Mouse (Mus musculus): Measurements from ENCODE around the gene Ifnar1. TPM values are rescaled to one million over a fixed set of nuclear protein-coding genes. Genes with fewer than 3 reads are reported as not detected.

The Ifnar1 gene
- polyA plus RNA-seq, 1 experiment from 2014 or later: 55.9 TPM

- 62% methylated on average over 8 of the region's 8 CpGs for WGBS
- Histone ChIP-seq H3K9ac (replicated peaks; ENCODE audit: low read depth, low read length) (no peak overlapping the region), H3K27me3 (replicated peaks; ENCODE audit: control insufficient read depth, insufficient read depth, low read length) (no peaks in the 10 kb centered on the region), H3K4me3 (replicated peaks; ENCODE audit: low read length) (no peak overlapping the region), H3K36me3 (ENCODE audit: control insufficient read depth, insufficient read depth) (no peaks in the 10 kb centered on the region), H3K9me3 (ENCODE audit: control insufficient read depth, low read length) (no peaks in the 10 kb centered on the region), H3K27ac (ENCODE audit: low read length) (no peak overlapping the region), H3K4me2 (ENCODE audit: low read length) (no peak overlapping the region), H3K4me1 (replicated peaks; ENCODE audit: control insufficient read depth, insufficient read depth, low read length) (no peaks in the 10 kb centered on the region)
- no peak for ATAC-seq
Observed at GRCm38 (mm10) chr16:91446778-91447511, 38.1 kb upstream of the Ifnar1 start.

GRCm38 (mm10) chr16:91447512-91447900 is 37.5 kb upstream of the Ifnar1 start:
- ATAC-seq: no peak
- WGBS: 72% methylated on average over 6 of the region's 6 CpGs

GRCm38 (mm10) chr16:91448088-91448487 is 37.0 kb upstream of the Ifnar1 start:
- Histone ChIP-seq H3K27ac (ENCODE audit: low read length) (no peak overlapping the region), H3K9ac (replicated peaks; ENCODE audit: low read depth, low read length) (no peak overlapping the region), H3K4me3 (replicated peaks; ENCODE audit: low read length) (no peak overlapping the region), H3K9me3 (ENCODE audit: control insufficient read depth, low read length) (no peaks in the 10 kb centered on the region), H3K27me3 (replicated peaks; ENCODE audit: control insufficient read depth, insufficient read depth, low read length) (no peaks in the 10 kb centered on the region), H3K4me2 (ENCODE audit: low read length) (no peak overlapping the region), H3K36me3 (ENCODE audit: control insufficient read depth, insufficient read depth) (no peaks in the 10 kb centered on the region), H3K4me1 (replicated peaks; ENCODE audit: control insufficient read depth, insufficient read depth, low read length) (no peaks in the 10 kb centered on the region)
- WGBS: 96% methylated on average over 5 of the region's 5 CpGs
- ATAC-seq: no peak

More at GRCm38 (mm10) chr16:91447512-91447900, 37.5 kb upstream of the Ifnar1 start:
- Histone ChIP-seq H3K36me3 (ENCODE audit: control insufficient read depth, insufficient read depth) (no peaks in the 10 kb centered on the region), H3K4me3 (replicated peaks; ENCODE audit: low read length) (no peak overlapping the region), H3K9ac (replicated peaks; ENCODE audit: low read depth, low read length) (no peak overlapping the region), H3K27ac (ENCODE audit: low read length) (no peak overlapping the region), H3K27me3 (replicated peaks; ENCODE audit: control insufficient read depth, insufficient read depth, low read length) (no peaks in the 10 kb centered on the region), H3K4me2 (ENCODE audit: low read length) (no peak overlapping the region), H3K4me1 (replicated peaks; ENCODE audit: control insufficient read depth, insufficient read depth, low read length) (no peaks in the 10 kb centered on the region), H3K9me3 (ENCODE audit: control insufficient read depth, low read length) (no peaks in the 10 kb centered on the region)

DNA sequence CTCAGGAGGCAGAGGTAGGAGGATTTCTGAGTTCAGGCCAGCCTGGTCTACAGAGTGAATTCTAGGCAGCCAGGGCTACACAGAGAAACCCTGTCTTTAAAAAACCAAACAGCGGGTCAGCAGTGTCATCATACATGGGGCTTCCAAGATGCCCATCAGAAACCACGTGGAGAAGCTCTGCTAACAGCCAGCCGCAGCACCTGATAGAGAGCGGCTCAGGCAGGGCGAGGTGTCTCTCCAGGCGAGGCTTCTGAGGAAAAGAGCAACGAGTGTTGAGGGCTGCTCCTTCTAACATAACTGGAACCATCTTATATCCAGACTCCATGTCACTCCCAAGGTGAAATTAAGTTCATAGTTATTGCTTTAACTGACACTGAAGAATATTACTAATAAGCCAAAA is 36.1 kb upstream of the Ifnar1 start:
- H3K4me1 ChIP-seq (replicated peaks; ENCODE audit: control insufficient read depth, insufficient read depth, low read length): no peaks in the 10 kb centered on the region
- no peaks in the 10 kb centered on the region for H3K27me3 ChIP-seq (replicated peaks; ENCODE audit: control insufficient read depth, insufficient read depth, low read length)
- ATAC-seq: no peak
- H3K36me3 ChIP-seq (ENCODE audit: control insufficient read depth, insufficient read depth): no peaks in the 10 kb centered on the region
- no peak overlapping the region for H3K4me2 ChIP-seq (ENCODE audit: low read length)
- no peak overlapping the region for H3K4me3 ChIP-seq (replicated peaks; ENCODE audit: low read length)
- WGBS: 85% methylated on average over 7 of the region's 7 CpGs
- H3K27ac ChIP-seq (ENCODE audit: low read length): no peak overlapping the region
- no peak overlapping the region for H3K9ac ChIP-seq (replicated peaks; ENCODE audit: low read depth, low read length)
- H3K9me3 ChIP-seq (ENCODE audit: control insufficient read depth, low read length): no peaks in the 10 kb centered on the region

DNA sequence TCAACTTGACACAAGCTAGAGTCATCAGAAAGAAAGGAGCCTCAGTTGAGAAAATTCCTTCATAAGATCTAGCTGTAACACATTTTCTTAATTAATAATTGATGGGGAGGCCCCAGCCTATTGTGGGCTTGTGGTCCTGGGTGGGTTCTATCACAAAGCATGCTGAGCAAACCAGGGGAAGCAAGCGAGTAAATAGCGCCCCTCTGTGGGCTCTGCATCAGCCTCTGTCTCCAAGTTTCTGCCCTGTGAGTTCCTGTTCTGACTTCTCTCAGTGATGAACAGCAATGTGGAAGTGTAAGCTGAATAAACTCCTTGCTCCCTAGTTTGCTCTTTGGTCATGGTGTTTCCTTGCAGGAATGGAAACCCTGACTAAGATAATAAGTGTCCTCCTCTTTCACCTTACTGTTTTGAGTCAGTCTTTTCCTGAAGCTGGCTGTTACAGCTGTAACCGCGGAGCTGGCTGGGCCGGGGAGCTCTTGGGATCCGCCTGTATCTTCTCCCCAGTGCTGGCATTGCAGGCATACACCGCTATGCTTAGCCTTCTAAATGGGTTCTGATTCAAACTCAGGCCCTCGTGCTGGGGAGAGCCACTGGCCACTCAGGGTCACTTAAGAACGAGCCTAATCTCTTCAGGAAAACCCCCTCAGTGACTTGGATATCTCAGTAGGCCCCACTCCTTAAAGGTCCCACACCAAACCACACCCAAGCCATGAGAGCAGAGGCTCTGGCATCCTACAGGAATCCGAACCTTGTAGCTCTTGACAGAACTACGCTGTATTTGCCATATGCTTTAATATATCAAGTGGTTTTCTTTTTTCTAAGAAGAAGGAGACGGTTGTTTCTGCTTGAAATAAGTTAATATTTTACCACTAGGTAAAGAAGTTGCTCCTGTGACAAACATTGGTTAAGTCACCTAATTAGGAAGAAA is 34.6 kb upstream of the Ifnar1 start:
- 85% methylated on average over 12 of the region's 12 CpGs for WGBS
- no peaks in the 10 kb centered on the region for H3K4me1 ChIP-seq (replicated peaks; ENCODE audit: control insufficient read depth, insufficient read depth, low read length)
- H3K4me2 ChIP-seq (ENCODE audit: low read length): no peak overlapping the region
- no peak overlapping the region for H3K27ac ChIP-seq (ENCODE audit: low read length)
- H3K36me3 ChIP-seq (ENCODE audit: control insufficient read depth, insufficient read depth): no peaks in the 10 kb centered on the region
- H3K9me3 ChIP-seq (ENCODE audit: control insufficient read depth, low read length): no peaks in the 10 kb centered on the region
- no peak overlapping the region for H3K9ac ChIP-seq (replicated peaks; ENCODE audit: low read depth, low read length)
- no peaks in the 10 kb centered on the region for H3K27me3 ChIP-seq (replicated peaks; ENCODE audit: control insufficient read depth, insufficient read depth, low read length)
- H3K4me3 ChIP-seq (replicated peaks; ENCODE audit: low read length): no peak overlapping the region
- no peak for ATAC-seq

- Histone ChIP-seq H3K9me3 (ENCODE audit: control insufficient read depth, low read length) (no peaks in the 10 kb centered on the region), H3K27me3 (replicated peaks; ENCODE audit: control insufficient read depth, insufficient read depth, low read length) (no peaks in the 10 kb centered on the region), H3K4me2 (ENCODE audit: low read length) (no peak overlapping the region), H3K27ac (ENCODE audit: low read length) (no peak overlapping the region), H3K4me3 (replicated peaks; ENCODE audit: low read length) (no peak overlapping the region), H3K9ac (replicated peaks; ENCODE audit: low read depth, low read length) (no peak overlapping the region), H3K36me3 (ENCODE audit: control insufficient read depth, insufficient read depth) (no peaks in the 10 kb centered on the region), H3K4me1 (replicated peaks; ENCODE audit: control insufficient read depth, insufficient read depth, low read length) (no peaks in the 10 kb centered on the region)
- no peak for ATAC-seq
- 76% methylated on average over 2 of the region's 2 CpGs for WGBS
Observed at GRCm38 (mm10) chr16:91451949-91452348, 33.1 kb upstream of the Ifnar1 start.

GRCm38 (mm10) chr16:91452363-91452896 is 32.6 kb upstream of the Ifnar1 start:
- WGBS: 69% methylated on average over 6 of the region's 6 CpGs

GRCm38 (mm10) chr16:91455868-91456267 is 29.2 kb upstream of the Ifnar1 start:
- Histone ChIP-seq H3K9ac (replicated peaks; ENCODE audit: low read depth, low read length) (no peak overlapping the region), H3K4me3 (replicated peaks; ENCODE audit: low read length) (no peak overlapping the region), H3K27ac (ENCODE audit: low read length) (no peak overlapping the region), H3K36me3 (ENCODE audit: control insufficient read depth, insufficient read depth) (no peaks in the 10 kb centered on the region), H3K9me3 (ENCODE audit: control insufficient read depth, low read length) (no peaks in the 10 kb centered on the region), H3K27me3 (replicated peaks; ENCODE audit: control insufficient read depth, insufficient read depth, low read length) (no peaks in the 10 kb centered on the region), H3K4me2 (ENCODE audit: low read length) (no peak overlapping the region), H3K4me1 (replicated peaks; ENCODE audit: control insufficient read depth, insufficient read depth, low read length) (no peaks in the 10 kb centered on the region)
- no peak for ATAC-seq
- 70% methylated on average over 4 of the region's 4 CpGs for WGBS

More at GRCm38 (mm10) chr16:91452363-91452896, 32.6 kb upstream of the Ifnar1 start:
- Histone ChIP-seq H3K9ac (replicated peaks; ENCODE audit: low read depth, low read length) (no peak overlapping the region), H3K27ac (ENCODE audit: low read length) (no peak overlapping the region), H3K36me3 (ENCODE audit: control insufficient read depth, insufficient read depth) (no peaks in the 10 kb centered on the region), H3K4me1 (replicated peaks; ENCODE audit: control insufficient read depth, insufficient read depth, low read length) (no peaks in the 10 kb centered on the region), H3K4me2 (ENCODE audit: low read length) (no peak overlapping the region), H3K27me3 (replicated peaks; ENCODE audit: control insufficient read depth, insufficient read depth, low read length) (no peaks in the 10 kb centered on the region), H3K9me3 (ENCODE audit: control insufficient read depth, low read length) (no peaks in the 10 kb centered on the region), H3K4me3 (replicated peaks; ENCODE audit: low read length) (no peak overlapping the region)
- ATAC-seq: no peak

DNA sequence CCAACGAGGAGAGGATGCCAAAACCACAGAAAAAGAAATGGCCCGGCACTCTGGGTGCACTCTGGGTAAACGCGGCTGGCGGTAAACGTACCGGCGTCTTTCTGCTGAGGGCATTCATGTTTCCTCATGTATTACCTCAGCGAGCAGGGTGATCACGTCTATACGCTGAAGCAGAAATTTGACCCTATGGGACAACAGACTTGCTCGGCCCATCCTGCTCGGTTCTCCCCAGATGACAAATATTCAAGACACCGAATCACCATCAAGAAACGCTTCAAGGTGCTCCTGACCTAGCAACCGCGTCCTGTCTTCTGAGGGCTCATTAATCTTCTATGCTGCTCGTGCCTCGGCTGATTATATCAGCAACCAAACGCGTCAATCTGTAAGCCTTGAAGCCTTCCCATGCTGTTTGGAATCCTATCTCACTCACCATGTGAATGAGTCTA is 26.7 kb upstream of the Ifnar1 start:
- Histone ChIP-seq H3K27me3 (replicated peaks; ENCODE audit: control insufficient read depth, insufficient read depth, low read length) (no peaks in the 10 kb centered on the region), H3K27ac (ENCODE audit: low read length) (no peak overlapping the region), H3K4me3 (replicated peaks; ENCODE audit: low read length) (no peak overlapping the region), H3K4me2 (ENCODE audit: low read length) (no peak overlapping the region), H3K9ac (replicated peaks; ENCODE audit: low read depth, low read length) (no peak overlapping the region), H3K4me1 (replicated peaks; ENCODE audit: control insufficient read depth, insufficient read depth, low read length) (no peaks in the 10 kb centered on the region), H3K36me3 (ENCODE audit: control insufficient read depth, insufficient read depth) (no peaks in the 10 kb centered on the region), H3K9me3 (ENCODE audit: control insufficient read depth, low read length) (no peaks in the 10 kb centered on the region)
- WGBS: 58% methylated on average over 21 of the region's 21 CpGs
- no peak for ATAC-seq
